Mouse (Mus musculus) liver, embryonic 14.5 days (tissue): ENCODE data around the gene Rab25.

Source experiments
- CTCF ChIP-seq: IDR thresholded peaks from 2 replicates; pipeline ENCODE4 v1.5.1; 2016; ENCODE audit warnings: antibody characterized with exemption, low read depth, control low read depth
- EP300 ChIP-seq: IDR thresholded peaks from 2 replicates; pipeline ENCODE4 v1.6.1; 2016; ENCODE audit warnings: antibody characterized with exemption, low read depth

GRCm38 (mm10) chr3:88573810-88574209 is 25.7 kb upstream of the Rab25 start:
- TF ChIP-seq CTCF (no peak), EP300 (no peak)
